In genomic region chr16:94612573-94612972, GRCm38 (mm10) we compare ENCODE assay signal across 24 mouse cellular contexts.
"Had no signal": no experiment of that assay in that cellular context is flagged by ENCODE, and none has a peak within 500 bp of the region (broad histone marks: within the 10 kb centered on the region; RNA-seq: fewer than 3 reads in every experiment).

No protein-coding gene starts in this region.

- ATAC-seq: hindbrain, postnatal 0 days; intestine, embryonic 16.5 days had no signal

- H3K36me3 ChIP-seq: hindbrain, embryonic 13.5 days; hindbrain, embryonic 15.5 days had no signal

- DNase-seq: gastrocnemius, postnatal 14 days; gastrocnemius, postnatal 36 days; heart, adult 18-20 months; heart, postnatal 14 days; heart, postnatal 36 days; kidney, adult 11 months; kidney, adult 2 months; kidney, adult 9 months; kidney, postnatal 14 days; kidney, postnatal 36 days; liver; liver, embryonic 13.5 days had no signal

- H3K4me2 ChIP-seq: heart, embryonic 13.5 days; heart, embryonic 15.5 days; hindbrain, embryonic 13.5 days; hindbrain, embryonic 15.5 days; kidney, embryonic 15.5 days; liver, embryonic 11.5 days; liver, embryonic 13.5 days had no signal

- H3K27me3 ChIP-seq: heart, embryonic 13.5 days; heart, embryonic 15.5 days; hindbrain, embryonic 13.5 days; hindbrain, embryonic 15.5 days; kidney, embryonic 15.5 days; liver, embryonic 13.5 days had no signal

- H3K9me3 ChIP-seq: heart, embryonic 10.5 days; heart, embryonic 13.5 days; heart, embryonic 15.5 days; hindbrain, embryonic 13.5 days; hindbrain, embryonic 15.5 days; kidney, embryonic 15.5 days; liver, embryonic 13.5 days had no signal

- H3K27ac ChIP-seq: heart, embryonic 10.5 days; heart, embryonic 13.5 days; heart, embryonic 15.5 days; hindbrain, embryonic 13.5 days; hindbrain, embryonic 15.5 days; hindbrain, postnatal 0 days; kidney, embryonic 15.5 days; kidney, postnatal 0 days; layer of hippocampus, adult 2 months; left cerebral cortex, adult 2 months; liver, embryonic 13.5 days had no signal

- H3K9ac ChIP-seq: heart, embryonic 13.5 days; heart, embryonic 15.5 days; hindbrain, embryonic 13.5 days; hindbrain, embryonic 15.5 days; kidney, embryonic 15.5 days; liver, embryonic 13.5 days had no signal

- H3K4me3 ChIP-seq: heart, embryonic 10.5 days; heart, embryonic 13.5 days; heart, embryonic 15.5 days; hindbrain, embryonic 13.5 days; hindbrain, embryonic 15.5 days; kidney, embryonic 15.5 days; layer of hippocampus, adult 2 months; left cerebral cortex, adult 2 months; liver, embryonic 13.5 days had no signal
